Mouse (Mus musculus) lung, postnatal 0 days (tissue): Measurements from ENCODE around the gene Mrpl43.

Source experiments
- CTCF ChIP-seq: IDR thresholded peaks from 2 replicates; pipeline ENCODE4 v1.5.1; 2016; ENCODE audit warnings: antibody characterized with exemption, mild to moderate bottlenecking
- EP300 ChIP-seq: IDR thresholded peaks from 2 replicates; pipeline ENCODE4 v1.6.1; 2016; ENCODE audit warnings: antibody characterized with exemption, mild to moderate bottlenecking, control low read depth

DNA sequence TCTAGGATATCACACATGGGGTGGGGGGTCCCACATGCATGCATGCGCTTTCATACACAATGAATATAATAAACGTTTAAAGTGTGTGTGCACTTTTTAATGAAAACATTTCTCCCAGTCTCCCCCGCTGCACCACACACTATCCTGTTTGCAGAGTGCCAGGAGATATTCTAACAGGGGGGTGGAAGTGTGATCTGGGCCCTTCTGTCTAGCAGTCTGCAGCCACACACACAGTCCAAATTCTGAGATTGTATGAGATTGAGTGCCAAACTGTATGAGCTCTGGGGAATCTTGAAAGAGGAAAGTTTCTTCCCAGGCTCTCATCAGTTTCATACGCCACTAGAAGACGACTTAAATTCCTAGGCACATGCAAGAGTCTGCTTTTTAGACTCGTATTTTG, 18.4 kb downstream of the Mrpl43 start:
- TF ChIP-seq CTCF, result no peak
- no peak for TF ChIP-seq EP300
